Mouse (Mus musculus) forebrain, embryonic 11.5 days (tissue): ENCODE results near the gene Osbpl10. TPM values are rescaled to one million over a fixed set of nuclear protein-coding genes. Genes with fewer than 3 reads are reported as not detected.
A peak's percentile ranks its signal among the peaks of the same experiment; 100 is the strongest.

Experiments
- ATAC-seq: fragments of 200-750 bp; cut with Nextera tagmentation; replicated peaks from 2 replicates; pipeline ENCODE4 v1.8.0; 2017; ENCODE audit warnings: moderate TSS enrichment; ENCODE audit not compliant: low FRiP score
- DNase-seq: peaks from one replicate; pipeline ENCODE4 v3.0.0-alpha.2; 2017; ENCODE audit warnings: low spot score
- H3K27ac ChIP-seq: fragments of 300-500 bp; sonication (generic); 2 replicates; pipeline ENCODE4 v1.5.1; 2014; ENCODE audit warnings: low read depth, low read length
- H3K27me3 ChIP-seq: fragments of 300-500 bp; sonication (generic); 2 replicates; pipeline ENCODE4 v1.6.1; 2014; ENCODE audit warnings: mild to moderate bottlenecking, low read length, mixed read lengths; ENCODE audit not compliant: control insufficient read depth, insufficient read depth
- H3K36me3 ChIP-seq: fragments of 300-500 bp; sonication (generic); 2 replicates; pipeline ENCODE4 v1.6.1; 2014; ENCODE audit warnings: mild to moderate bottlenecking, low read length, moderate library complexity, mixed read lengths; ENCODE audit not compliant: control insufficient read depth, insufficient read depth
- H3K4me1 ChIP-seq: fragments of 300-500 bp; sonication (generic); replicated peaks from 2 replicates; pipeline ENCODE4 v1.6.1; 2014; ENCODE audit warnings: low read length, mixed read lengths; ENCODE audit not compliant: control insufficient read depth, insufficient read depth
- H3K4me2 ChIP-seq: fragments of 300-500 bp; sonication (generic); 2 replicates; pipeline ENCODE4 v1.6.1; 2014; ENCODE audit warnings: low read depth, mild to moderate bottlenecking, low read length, moderate library complexity, mixed read lengths; ENCODE audit not compliant: severe bottlenecking
- H3K4me3 ChIP-seq: fragments of 300-500 bp; sonication (generic); 2 replicates; pipeline ENCODE4 v1.5.1; 2014; ENCODE audit warnings: low read depth, low read length
- H3K9ac ChIP-seq: fragments of 300-500 bp; sonication (generic); 2 replicates; pipeline ENCODE4 v1.6.1; 2014; ENCODE audit warnings: low read length
- H3K9me3 ChIP-seq: fragments of 300-500 bp; sonication (generic); 2 replicates; pipeline ENCODE4 v1.6.1; 2016; ENCODE audit warnings: low read length, mixed read lengths; ENCODE audit not compliant: control insufficient read depth
- WGBS: fragments of 180-500 bp; shearing (Covaris S2); extraction: QIAGEN DNeasy Blood & Tissue Kit; methylation state at CpG from one replicate; pipeline ENCODE4 v1.1.7; 2014; 5-methylcytosine and 5-hydroxymethylcytosine counted together
- polyA plus RNA-seq: library from polyadenylated mRNA; unstranded; fragments of >200 nt; fragmentation: Nextera tagmentation; extraction: Ambion mirVana; gene quantifications from 2 replicates; pipeline ENCODE4 v1.2.1, GENCODE M21; 2014

The Osbpl10 gene
- polyA plus RNA-seq, result 1.0 and 1.6 TPM in 2 replicates

- Histone ChIP-seq H3K4me1 (peaks cover 3% of the 10 kb centered on the region; the same call in 1 of the 2 replicates), H3K9me3 (no peaks in the 10 kb centered on the region), H3K4me2 (peak within 1 kb of the TSS; percentile 93), H3K27ac (no peak within 1 kb of the TSS), H3K27me3 (peaks cover 3% of the 10 kb centered on the region; the same call in 1 of the 2 replicates), H3K36me3 (no peaks in the 10 kb centered on the region), H3K4me3 (peak within 1 kb of the TSS; percentile 66), H3K9ac (peak within 1 kb of the TSS; percentile 77)
- DNase-seq, result peak; percentile 88
- under 1% methylated on average over 65 of the region's 86 CpGs for WGBS
- ATAC-seq, result peak; percentile 86
Measured at GRCm38 (mm10) chr9:114978281-114979111, at the start of gene Osbpl10. Osbpl10 (plus strand) TSS chr9:114978569.

GRCm38 (mm10) chr9:114930464-114931090, 47.8 kb upstream of the Osbpl10 start:
- Histone ChIP-seq H3K36me3 (no peaks in the 10 kb centered on the region), H3K4me3 (no peak overlapping the region), H3K27me3 (no peaks in the 10 kb centered on the region), H3K27ac (no peak overlapping the region), H3K4me2 (no peak overlapping the region), H3K9ac (no peak overlapping the region), H3K4me1 (peaks cover 6% of the 10 kb centered on the region; the same call in 1 of the 2 replicates), H3K9me3 (no peaks in the 10 kb centered on the region)
- ATAC-seq, result no peak
- no peak for DNase-seq
- WGBS, result 80% methylated on average over 9 of the region's 9 CpGs

- ATAC-seq, result no peak
- Histone ChIP-seq H3K9ac (peak overlapping the region; percentile 69; the same call in 1 of the 2 replicates), H3K4me2 (peak overlapping the region; percentile 90), H3K27ac (no peak overlapping the region), H3K36me3 (no peaks in the 10 kb centered on the region), H3K9me3 (no peaks in the 10 kb centered on the region), H3K4me3 (peak overlapping the region; percentile 72), H3K4me1 (peaks cover 6% of the 10 kb centered on the region; the same call in 1 of the 2 replicates), H3K27me3 (no peaks in the 10 kb centered on the region)
- no peak for DNase-seq
- WGBS, result 25% methylated on average over 13 of the region's 13 CpGs
Measured at GRCm38 (mm10) chr9:114932607-114933006, 45.8 kb upstream of the Osbpl10 start.

DNA sequence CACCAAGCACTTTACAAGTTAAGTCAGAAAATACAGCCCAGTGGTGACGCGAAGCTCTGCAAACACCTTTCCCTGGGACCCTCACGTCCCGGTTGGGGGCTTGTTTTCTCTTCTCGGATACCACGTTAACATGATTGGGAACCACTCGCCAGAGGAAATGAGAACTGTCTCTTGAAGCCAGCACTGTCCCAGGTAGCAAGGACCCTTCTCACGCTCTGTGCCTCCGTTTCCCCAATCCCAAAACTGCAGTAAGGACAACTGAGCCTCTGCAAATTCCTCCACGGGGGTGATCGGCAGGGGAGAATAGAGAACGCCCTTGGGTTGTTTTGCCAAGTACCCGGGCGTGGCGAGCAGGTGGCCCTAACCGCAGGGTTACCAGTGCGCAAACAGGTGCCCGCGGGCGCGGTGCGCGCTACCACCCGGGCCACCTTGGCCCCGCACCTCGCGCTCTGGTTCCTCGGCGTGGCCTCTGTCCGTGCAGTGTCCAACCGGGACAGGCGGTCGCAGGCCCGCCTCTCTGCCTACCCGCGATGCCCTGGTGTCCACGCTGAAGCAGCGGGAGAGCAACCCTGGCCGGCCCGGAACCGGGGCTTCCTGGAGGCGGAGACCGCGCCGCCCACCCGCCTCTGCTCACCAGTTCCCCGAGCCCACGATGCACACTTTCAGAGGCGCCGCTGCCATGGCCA, 45.2 kb upstream of the Osbpl10 start:
- H3K4me2 ChIP-seq, result peak overlapping the region; percentile 90
- H3K27ac ChIP-seq, result 0 out of 2 replicates have a peak overlapping the region, but pooled peaks have one; percentile 18
- H3K36me3 ChIP-seq, result no peaks in the 10 kb centered on the region
- no peaks in the 10 kb centered on the region for H3K9me3 ChIP-seq
- H3K27me3 ChIP-seq, result no peaks in the 10 kb centered on the region
- WGBS, result under 1% methylated on average over 50 of the region's 50 CpGs
- peaks cover 6% of the 10 kb centered on the region; the same call in 1 of the 2 replicates for H3K4me1 ChIP-seq
- DNase-seq (no peak), ATAC-seq (peak; percentile 32; the same call in 1 of the 2 replicates)
- H3K9ac ChIP-seq, result peak overlapping the region; percentile 69
- H3K4me3 ChIP-seq, result peak overlapping the region; percentile 72

GRCm38 (mm10) chr9:114933723-114934171, 44.6 kb upstream of the Osbpl10 start, which contains the start of gene Gpd1l:
Gpd1l (minus strand) TSS chr9:114933987.
- H3K4me1 ChIP-seq, result peaks cover 6% of the 10 kb centered on the region; the same call in 1 of the 2 replicates
- peak within 1 kb of the TSS; percentile 69 for H3K9ac ChIP-seq
- peak within 1 kb of the TSS; percentile 72 for H3K4me3 ChIP-seq
- peak; percentile 98 for ATAC-seq
- H3K36me3 ChIP-seq, result no peaks in the 10 kb centered on the region
- H3K4me2 ChIP-seq, result peak within 1 kb of the TSS; percentile 90
- H3K27ac ChIP-seq, result 0 out of 2 replicates have a peak within 1 kb of the TSS, but pooled peaks have one; percentile 18
- no peaks in the 10 kb centered on the region for H3K9me3 ChIP-seq
- peak; percentile 98 for DNase-seq
- no peaks in the 10 kb centered on the region for H3K27me3 ChIP-seq
- under 1% methylated on average over 30 of the region's 30 CpGs for WGBS

GRCm38 (mm10) chr9:114934231-114934630, 44.1 kb upstream of the Osbpl10 start:
- H3K9ac ChIP-seq, result no peak overlapping the region
- no peaks in the 10 kb centered on the region for H3K9me3 ChIP-seq
- 65% methylated on average over 11 of the region's 11 CpGs for WGBS
- ATAC-seq, result no peak
- H3K36me3 ChIP-seq, result no peaks in the 10 kb centered on the region
- H3K27ac ChIP-seq, result no peak overlapping the region
- H3K4me2 ChIP-seq, result peak overlapping the region; percentile 90; the same call in 1 of the 2 replicates
- DNase-seq, result no peak
- peaks cover 6% of the 10 kb centered on the region; the same call in 1 of the 2 replicates for H3K4me1 ChIP-seq
- H3K27me3 ChIP-seq, result no peaks in the 10 kb centered on the region
- H3K4me3 ChIP-seq, result peak overlapping the region; percentile 72; the same call in 1 of the 2 replicates

DNA sequence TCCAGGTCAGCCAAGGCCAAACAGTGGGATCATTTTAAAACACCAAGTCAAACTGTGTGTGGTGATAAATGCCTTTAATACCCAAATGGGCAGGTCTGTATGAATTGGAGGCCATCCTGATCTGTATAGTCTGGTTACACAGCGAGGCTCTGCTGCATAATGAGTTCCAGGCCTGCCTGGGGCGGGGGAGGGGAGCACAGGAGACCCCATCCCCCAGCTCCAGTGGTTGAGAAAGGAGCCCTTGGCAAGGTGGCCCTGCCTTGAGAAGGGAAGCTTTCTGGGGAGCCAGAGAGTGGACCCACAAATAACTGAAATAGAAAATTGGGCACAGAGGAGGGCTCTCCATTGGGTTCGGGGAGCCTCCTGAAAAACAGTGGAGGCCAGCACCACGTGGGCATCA, 43.0 kb upstream of the Osbpl10 start:
- Histone ChIP-seq H3K27ac (no peak overlapping the region), H3K36me3 (no peaks in the 10 kb centered on the region), H3K4me3 (no peak overlapping the region), H3K9me3 (no peaks in the 10 kb centered on the region), H3K27me3 (no peaks in the 10 kb centered on the region), H3K9ac (no peak overlapping the region), H3K4me2 (no peak overlapping the region), H3K4me1 (peaks cover 6% of the 10 kb centered on the region; the same call in 1 of the 2 replicates)
- ATAC-seq (no peak), DNase-seq (no peak)
- 83% methylated on average over 4 of the region's 4 CpGs for WGBS

- Histone ChIP-seq H3K9ac (no peak overlapping the region), H3K27ac (no peak overlapping the region), H3K9me3 (no peaks in the 10 kb centered on the region), H3K4me1 (peaks cover 6% of the 10 kb centered on the region; the same call in 1 of the 2 replicates), H3K4me3 (no peak overlapping the region), H3K27me3 (no peaks in the 10 kb centered on the region), H3K4me2 (no peak overlapping the region), H3K36me3 (no peaks in the 10 kb centered on the region)
- WGBS, result 76% methylated on average over 2 of the region's 2 CpGs
- DNase-seq (no peak), ATAC-seq (no peak)
Measured at GRCm38 (mm10) chr9:114936687-114937086, 41.7 kb upstream of the Osbpl10 start.
